Mouse (Mus musculus) right cerebral cortex, adult 18-20 months (tissue): ENCODE measurements around the gene Nckap5.
A peak's percentile ranks its signal among the peaks of the same experiment; 100 is the strongest.

Experiments
- DNase-seq: peaks from one replicate; pipeline ENCODE4 v3.0.0; 2022; ENCODE audit warnings: mixed read lengths

Gene Nckap5

DNA sequence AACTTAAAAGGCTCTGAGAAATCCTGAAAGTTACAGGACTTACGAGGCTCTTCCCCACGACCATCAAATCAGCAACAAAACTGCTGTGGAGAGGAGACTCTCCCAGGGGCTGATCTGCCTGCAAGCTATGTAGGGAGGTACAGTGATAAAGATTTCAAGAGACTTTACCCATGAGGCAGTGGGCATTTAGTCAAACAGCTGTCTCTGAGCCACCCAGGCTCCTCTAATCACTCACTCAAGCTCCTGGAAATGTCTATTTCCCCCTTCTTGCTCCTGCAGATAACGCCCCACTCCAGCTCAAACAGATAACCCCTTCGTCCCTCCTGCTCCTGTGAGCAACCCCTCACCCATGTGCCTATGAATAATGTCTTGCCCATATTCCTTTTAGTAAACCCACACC is 496.4 kb downstream of the Nckap5 start:
- no peak for DNase-seq

DNA sequence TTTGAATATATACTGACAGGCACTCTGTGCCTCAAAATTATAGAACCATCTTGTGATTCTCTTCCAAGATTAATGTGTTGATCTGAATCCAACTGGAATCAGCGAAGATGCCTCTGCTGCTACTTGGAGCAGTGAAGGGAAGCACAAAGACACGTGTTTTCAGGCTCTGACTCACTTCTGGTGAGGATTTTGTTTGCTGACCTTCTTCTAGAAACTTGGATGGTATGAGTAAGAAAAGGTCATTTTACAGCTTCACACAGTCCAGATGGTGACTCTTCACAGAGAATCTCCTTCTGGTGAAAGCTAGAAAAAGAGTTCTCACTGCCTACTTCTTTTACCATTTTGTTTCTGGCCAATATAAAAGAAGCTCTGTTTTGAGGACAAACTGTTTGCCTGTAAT is 498.6 kb downstream of the Nckap5 start:
- peak; percentile 66 for DNase-seq

DNA sequence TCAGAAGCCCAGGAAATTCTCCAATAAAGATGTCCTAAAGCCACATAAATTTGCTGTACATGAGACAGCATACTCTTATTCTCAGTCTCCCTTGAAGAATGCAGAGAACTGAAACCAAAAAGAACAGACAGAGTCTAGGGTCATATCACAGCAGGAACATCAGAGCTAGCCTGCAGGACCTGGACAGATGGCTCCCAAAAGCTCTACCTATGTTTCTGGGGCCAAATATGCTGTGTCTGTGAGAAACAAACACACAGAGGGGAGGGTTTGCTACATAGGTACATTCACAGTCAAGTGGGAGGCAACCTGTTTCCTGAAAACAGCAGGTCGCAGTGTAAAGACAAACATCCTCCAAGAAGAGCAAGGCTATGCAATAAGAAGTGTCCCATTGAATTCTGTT is 509.9 kb downstream of the Nckap5 start:
- DNase-seq = no peak

DNA sequence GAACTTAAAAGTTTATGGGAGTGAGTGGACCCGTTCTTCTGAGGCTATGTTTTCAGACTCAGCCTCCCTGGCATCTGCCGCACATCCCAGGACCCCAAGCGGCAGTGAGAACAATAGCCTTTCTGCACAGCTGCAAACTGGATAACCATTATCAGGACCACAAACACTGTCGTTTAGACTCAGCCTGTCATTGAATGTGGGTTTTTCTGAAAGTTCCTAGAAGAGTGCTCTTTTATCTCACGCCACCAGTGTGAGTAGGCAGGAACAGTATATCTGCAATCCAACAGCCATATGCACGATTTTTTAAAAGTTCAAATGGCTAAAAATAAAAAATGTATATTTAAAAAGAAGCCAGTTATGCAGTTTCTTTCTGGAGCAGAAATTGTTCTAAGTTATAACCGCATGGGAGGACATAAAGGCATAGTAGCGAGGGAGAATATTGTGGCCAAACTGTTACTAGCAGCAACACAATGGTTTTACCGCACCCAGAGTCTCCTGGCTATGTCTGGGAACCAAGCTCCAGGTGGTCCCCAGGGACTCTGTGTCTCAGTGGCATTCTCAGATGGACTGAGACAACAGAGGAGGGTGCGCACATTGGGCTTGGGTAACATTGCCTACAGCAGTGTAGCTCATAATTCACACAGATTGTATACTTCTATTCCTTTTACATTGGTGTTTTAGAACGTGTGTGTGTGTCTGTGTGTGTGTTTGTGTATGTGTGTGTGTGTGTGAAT is 512.6 kb downstream of the Nckap5 start:
- DNase-seq = no peak

DNA sequence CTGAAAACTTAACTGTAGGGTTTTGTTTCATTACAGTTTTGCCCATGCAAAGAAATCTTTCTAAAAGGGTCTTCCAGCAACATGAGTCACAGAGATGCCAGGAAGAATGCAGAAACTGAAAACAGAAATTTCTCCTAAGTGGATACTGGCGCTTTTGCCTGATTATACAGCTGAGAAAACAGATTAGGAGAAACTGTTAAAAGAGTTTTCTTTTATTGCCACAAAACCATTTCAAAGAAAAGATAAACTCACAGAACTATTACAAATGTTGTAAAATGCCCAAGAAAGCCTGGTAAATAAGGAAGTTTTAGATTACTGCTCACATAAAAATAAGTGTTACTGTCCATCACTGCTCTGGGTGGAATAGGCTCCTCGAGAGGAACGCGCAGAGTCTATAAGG is 513.3 kb downstream of the Nckap5 start:
- no peak for DNase-seq

DNA sequence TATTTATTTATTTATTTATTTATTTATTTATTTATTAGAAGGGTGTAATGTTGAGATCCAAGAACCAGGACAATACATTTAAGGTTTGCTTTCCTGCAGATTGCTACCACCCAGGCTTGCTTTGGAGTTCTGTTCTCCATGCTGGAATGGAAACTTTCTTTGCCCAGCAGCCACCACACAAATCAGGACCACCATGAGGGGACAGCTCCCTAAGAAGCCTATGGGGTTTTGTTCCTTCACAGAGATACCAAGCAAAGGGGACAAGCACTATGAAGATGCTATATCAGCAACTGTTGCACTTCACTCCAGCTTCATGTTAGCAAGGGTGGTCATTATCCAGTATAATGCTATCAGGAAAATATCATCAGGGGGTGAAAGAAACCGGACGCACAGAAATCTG is 513.7 kb downstream of the Nckap5 start:
- no peak for DNase-seq

DNA sequence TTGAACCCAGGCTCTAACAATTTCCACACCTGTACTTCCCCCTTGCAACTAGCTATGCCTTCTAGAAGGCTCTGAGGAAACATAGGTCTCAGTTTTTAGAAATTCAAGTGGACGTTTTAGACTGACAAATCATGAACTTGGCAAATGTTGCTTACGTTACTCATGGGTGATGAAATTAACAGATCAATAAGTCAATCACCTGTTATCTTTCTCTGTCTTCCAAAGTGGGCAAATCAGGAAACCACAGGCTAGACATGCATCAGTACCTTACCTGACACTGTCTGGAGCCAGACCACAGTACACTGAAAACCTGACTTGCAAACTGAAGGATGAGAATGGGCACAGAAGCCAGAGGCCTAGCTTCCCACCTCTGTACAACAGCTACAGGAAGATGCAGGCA is 529.5 kb downstream of the Nckap5 start:
- DNase-seq = no peak

DNA sequence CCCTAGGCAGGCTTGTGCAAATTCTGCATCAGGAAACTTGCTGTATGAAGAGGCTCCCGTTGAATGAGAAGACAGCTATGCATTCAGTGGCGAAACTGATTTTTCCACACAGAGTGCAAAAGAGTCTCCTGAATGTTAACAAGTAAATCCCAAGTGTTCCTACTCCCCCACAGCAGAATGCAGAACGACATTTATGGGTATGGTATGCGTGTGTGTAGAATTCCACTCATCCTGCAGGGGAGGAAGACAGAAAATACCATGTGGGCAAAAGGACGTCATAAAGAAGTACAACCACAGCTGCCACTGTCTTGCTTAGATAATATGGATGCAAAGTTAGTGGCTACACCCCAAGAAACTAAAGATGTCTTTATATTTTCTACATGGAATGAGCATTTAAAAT is 565.7 kb downstream of the Nckap5 start:
- peak; percentile 69 for DNase-seq

DNA sequence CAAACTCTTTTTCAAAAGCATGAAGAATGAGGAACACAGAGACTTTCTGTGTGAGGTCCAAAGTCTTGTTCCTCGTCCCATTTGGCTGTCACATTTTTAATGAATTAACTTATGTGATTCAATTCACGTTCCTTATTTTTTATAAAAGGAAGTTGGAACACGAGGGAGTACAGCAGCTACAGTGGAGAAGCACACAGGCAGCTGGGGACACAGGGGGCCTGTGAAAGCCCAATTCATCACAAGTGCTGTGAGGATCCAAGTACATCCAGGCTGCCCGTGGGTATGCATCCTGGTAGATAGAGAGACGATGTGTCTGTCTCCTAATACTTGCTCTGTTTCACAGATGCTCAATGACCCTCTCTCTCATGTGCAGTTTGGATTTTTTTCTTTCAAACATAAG is 576.2 kb downstream of the Nckap5 start:
- no peak for DNase-seq

DNA sequence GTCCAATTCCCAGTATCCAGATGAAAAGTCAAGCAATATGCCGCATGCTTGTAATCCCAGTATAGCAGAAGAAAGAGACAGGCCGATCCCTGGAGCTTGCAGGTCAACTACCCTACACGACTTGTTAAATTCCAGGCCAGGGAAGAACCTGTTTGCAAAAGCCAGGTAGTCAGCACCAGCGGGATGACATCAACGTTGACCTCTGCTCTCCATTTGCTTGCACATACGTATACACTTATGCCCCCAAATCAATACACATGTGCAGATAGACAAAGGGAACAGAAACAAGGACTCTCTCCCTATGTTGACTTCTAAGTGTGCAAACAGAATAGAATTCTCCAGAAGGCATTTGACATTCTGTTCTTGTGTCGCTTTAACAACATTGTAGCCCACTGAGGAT is 576.7 kb downstream of the Nckap5 start:
- DNase-seq = no peak

DNA sequence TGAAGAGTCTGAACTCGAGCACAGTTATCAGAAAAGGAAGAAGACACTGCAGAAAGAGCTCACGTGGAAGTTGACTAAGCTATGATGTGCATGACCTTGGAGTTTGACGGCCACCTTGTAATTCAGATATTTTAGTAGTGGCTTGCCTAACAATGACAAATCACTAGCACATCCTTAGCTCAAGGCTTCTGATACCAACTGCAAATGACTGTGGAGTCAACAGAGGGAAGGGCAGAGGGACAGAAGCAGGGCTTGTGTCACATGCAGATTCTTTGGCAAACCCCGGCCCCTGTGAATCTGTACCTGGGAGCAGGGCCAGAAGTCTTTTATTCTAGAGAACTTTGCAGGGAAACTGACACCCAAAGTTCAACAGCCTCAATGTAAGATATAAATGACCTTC is 597.4 kb downstream of the Nckap5 start:
- no peak for DNase-seq

DNA sequence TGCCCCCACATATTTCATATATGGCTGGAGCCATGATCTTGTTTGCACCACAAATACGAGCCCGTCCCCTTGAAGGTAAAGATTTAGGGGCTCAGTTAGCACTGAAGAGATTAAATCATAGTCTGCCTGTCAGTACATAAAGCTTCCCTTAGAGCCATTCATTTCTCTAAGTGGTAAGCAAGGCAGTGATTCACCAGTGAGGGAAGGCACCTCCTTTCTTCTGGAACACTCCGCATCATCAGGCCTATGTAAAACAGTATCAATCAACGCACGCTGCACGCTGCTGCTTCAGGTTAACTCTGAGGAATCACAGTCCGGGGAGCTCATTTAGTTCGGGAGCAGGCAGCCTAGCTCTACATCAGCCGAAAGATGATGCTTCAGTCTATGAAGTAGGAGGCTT is 599.4 kb downstream of the Nckap5 start:
- no peak for DNase-seq

DNA sequence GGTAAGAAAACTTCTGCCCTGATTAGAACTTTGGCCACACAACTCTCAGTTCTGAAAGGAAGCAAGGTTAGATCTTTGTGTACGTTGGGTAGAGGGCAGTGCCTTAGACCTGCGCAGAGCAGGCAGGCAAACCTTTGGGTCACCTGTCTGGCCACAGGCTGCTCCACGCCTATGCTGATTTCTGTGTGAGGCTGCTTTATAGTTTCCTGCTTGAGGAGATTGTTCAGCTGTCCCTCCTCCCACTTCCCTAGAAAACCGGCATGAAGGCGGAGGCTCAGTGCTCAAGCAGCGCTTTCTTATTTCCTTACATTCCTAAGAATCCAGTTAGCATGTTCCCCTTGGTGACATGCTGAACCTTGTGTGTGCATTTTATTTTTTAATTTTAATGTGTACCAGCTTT is 620.4 kb downstream of the Nckap5 start:
- DNase-seq = no peak

DNA sequence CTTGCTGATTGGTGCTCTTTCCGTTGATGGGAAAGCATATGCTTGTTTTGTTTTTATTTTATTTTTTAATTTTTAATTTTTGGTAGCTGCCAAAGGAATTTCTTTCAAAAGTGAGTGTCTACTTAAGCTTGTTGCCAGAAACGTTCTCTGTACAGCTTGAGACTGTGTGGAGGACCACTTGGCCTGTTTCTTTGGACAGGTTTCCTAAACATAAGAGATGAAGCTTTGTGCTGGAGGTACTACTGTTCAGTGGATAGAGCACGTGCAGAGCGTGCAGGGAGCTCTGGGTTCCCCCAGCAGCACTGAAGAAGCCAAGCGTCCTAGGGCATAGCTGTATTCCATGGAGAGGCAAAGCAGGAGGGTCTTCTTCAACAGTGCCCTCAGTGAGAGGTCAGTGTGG is 620.9 kb downstream of the Nckap5 start:
- no peak for DNase-seq

DNA sequence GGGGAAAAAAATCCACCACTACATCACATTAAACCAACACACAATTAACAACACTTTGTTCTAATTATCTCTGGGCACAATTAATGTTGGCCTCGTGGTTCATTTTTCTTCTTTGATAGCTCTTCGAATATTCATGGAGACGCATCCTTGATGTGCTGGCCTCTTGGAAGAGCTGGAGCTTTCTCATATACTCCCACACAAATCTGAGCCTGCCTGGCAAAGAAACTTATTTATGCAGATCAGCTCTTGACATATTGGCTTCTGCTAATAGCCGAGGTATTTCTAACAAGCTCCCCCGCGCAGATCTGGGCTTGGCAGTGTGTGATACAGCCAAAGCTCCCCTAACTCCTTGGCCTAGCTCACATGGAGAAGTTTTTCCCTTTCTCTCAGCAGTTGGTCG is 621.5 kb downstream of the Nckap5 start:
- peak; percentile 10 for DNase-seq

DNA sequence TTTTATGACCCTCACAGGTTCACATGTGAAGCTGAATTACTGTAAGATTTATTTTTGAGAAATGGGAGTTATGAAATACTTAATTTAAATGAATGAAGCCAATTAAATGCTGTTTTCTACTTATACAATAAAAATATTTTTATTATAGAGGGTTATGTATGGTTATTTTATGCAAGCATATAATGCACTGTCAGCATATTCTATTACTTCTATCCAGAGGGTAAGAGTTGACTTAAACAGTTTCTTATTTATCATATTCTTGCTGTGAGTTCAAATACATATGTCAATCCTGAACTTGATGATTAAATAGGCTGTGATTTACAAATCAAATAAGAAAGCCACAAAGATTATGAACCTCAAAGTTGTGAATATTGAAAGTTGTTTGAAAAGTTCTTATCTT is 633.7 kb downstream of the Nckap5 start:
- DNase-seq = no peak

DNA sequence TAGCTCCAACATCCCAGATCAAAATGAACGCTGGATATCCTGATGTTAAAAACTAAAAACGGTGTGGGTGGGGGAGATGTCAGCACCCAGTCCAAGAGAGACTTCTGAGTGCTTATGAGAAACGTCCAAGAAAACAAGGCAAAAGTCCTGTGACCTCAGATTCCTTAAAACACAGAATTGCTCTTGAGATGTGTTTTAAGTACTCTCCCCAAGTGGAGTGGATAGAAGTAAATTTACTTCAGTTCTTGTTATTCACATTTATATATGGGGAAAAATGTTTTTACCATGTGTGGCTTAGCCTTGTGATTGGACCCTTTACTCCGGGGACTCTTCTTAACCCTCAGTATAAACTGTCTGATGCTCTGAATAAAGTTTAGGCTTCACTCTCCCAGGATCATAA is 640.2 kb downstream of the Nckap5 start:
- no peak for DNase-seq

DNA sequence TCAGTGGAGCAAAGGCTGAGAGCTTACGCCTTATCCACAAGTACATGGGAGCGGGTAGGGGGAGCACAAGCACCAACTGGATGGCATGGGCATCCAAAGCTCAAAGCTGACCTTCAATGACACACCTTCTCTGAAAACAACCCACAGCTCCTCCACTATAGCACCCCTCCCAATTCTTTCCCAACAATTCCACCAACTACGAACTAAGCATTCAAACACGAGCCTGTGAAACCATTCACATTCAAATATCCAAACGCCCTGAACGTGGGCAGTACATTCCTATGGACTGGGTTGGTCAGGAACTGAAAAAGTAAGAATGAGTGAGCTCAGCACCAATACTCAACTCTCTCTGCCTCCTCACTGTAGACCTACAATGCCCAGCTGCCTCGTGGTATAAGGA is 646.8 kb downstream of the Nckap5 start:
- DNase-seq = no peak

DNA sequence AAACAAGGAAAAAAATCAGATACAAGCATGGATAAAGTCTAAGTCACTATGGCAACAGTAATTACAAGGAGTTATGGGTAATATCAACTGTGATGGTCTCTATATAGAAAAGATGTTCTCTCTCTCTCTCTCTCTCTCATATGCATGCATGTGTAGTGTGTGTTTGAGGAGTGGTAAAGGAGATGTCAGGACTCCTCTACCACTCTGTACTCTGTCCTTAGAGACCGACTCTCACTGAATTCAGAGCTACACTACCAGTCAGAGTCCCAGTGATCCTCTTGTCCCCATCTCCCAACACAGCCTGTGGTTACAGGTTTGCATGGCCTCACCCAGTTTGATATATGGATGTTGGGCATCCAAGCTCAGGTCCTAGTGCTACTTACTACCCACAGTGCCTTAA is 662.0 kb downstream of the Nckap5 start:
- DNase-seq = no peak

DNA sequence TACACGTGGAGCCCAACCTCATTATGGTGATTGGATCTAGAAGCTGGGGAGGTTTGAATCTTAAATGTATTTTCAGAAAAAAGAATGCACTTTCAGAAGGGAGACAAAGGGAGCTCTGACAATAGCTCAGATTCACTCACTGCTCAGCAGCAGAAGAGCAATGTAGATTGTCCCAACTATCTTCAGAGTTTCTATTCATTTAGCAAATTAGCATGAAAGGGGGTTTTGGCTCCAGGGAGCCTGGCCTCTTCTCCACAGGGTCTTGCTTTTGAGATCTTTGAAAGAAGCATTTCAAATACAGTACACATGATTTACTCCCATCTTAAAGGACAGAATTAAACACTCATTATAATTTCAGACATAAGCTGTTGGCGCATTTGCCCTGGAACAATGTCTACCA is 662.5 kb downstream of the Nckap5 start:
- DNase-seq = no peak

DNA sequence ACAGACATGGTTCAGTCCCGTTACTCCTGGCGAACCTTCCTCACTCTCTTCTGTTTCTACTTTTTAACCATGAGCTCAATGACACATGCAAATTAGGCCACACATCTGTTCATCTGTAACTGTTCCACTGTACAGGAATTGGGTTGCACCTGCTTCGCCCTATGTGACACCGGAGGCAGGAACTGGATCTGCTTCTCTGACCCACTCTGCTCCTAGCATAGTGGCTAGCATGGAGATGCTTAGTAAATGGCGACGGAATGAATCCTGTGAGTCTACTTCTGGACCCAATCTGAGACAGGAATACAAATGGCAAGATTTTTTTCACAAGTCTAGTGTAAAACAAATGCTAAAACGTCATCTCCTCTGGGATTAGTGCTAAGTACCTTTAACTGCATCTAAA is 663.1 kb downstream of the Nckap5 start:
- DNase-seq = no peak

DNA sequence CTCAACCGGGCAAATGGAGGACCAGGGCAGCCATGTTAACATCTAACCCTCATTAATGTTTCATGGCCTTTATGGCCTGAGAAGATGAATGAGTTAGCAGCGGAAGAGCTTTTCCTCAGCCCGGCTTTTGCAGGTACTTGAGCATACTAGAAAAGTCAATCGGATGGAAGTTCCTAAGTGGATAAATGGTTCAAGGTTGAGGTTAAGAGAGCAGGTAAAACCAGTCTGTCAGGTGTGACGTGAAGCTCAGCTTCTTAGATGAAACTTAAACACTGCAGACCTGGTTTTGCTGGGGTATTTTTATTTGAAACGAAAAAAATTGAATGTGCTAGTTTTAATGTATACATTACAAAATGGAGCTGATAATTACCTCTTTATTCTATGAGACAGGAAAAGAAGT is 671.3 kb downstream of the Nckap5 start:
- DNase-seq = no peak

DNA sequence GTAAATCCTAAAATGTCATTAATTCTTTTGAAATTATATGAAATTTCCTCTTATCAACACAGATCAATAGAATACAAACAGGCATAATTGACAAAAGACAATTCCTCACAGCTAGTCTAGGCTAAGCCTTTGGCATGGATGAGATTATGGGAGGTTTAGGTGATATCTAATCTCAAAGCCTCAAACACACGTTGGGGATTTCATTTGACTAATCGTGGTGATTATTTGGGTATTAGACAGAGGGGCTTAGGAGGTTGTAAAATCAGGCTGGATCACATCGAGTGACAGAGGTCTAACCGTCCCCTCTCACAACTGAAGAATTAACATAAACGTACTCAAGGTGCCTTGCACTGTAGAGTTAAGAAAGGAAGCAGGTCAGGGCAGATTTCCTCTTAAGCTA is 674.8 kb downstream of the Nckap5 start:
- no peak for DNase-seq

DNA sequence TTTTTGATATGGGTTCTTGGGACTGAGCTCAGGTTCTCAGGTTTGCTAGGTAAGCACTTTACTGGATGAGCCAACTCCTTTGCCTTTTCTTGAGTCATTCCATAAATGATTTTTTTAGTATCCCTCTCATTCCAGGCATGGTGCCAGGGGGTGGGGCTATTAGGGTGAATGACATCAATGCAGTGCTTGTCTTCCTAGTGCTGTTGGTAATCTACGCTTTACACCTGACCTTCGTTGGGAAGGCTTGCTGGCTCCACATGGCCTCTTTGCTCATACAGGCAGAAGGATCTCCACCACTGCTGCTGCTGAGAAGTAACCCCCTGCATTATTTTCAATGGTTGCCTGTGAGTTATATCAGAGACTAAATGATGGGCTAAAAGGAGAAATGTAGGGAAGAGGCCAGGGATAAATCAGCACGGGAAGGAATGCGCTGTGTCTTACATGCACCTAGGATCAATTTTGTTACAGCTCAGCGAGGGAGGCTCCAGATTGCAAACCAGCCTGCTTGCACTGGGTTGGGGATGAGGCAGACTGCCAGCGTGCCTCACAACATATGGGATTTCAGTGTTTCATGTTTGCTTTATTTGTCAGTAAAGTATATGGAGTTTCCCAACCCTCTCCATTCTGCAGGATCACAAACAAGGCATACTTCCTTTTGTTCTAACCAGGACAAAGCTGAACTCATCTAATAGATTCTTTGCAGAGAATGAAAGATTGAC is 676.9 kb downstream of the Nckap5 start:
- DNase-seq = peak; percentile 56

DNA sequence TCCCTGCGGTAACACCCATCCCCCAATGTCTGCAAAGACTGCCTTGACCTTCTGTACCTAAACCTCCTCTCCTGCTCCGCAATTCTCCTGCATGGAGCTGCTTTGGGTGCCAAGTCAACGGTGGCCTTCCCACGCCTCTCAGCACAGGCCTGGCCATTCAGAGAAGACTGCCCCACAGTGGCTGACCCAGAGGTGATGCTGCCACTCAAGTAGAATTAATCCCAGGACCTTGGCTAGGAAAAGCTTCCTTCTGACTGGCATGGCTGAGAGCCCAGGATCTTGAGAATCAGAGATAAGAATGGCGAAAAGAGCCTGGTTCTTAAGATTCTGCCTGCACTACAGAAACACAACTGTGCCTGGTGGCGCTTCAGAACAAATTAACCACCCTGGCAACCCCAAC is 678.4 kb downstream of the Nckap5 start:
- DNase-seq = peak; percentile 10
